Mouse (Mus musculus) hindbrain, embryonic 16.5 days (tissue): ENCODE measurements around the gene Grin3b. TPM values are rescaled to one million over a fixed set of nuclear protein-coding genes. Genes with fewer than 3 reads are reported as not detected.

Experiments used
- ATAC-seq: fragments of 200-750 bp; cut with Nextera tagmentation; 2 replicates; pipeline ENCODE4 v1.8.0; 2017; ENCODE audit warnings: moderate TSS enrichment, moderate library complexity
- H3K27ac ChIP-seq: fragments of 300-500 bp; sonication (generic); 2 replicates; pipeline ENCODE4 v1.5.1; 2014; ENCODE audit warnings: low read depth, mild to moderate bottlenecking, control low read depth, low read length, moderate library complexity
- H3K27me3 ChIP-seq: fragments of 300-500 bp; sonication (generic); replicated peaks from 2 replicates; pipeline ENCODE4 v1.6.1; 2014; ENCODE audit warnings: low read length; ENCODE audit not compliant: control insufficient read depth, insufficient read depth
- H3K36me3 ChIP-seq: fragments of 300-500 bp; sonication (generic); 2 replicates; pipeline ENCODE4 v1.6.1; 2014; ENCODE audit warnings: mild to moderate bottlenecking, low read length, moderate library complexity, mixed read lengths; ENCODE audit not compliant: control insufficient read depth, insufficient read depth
- H3K4me1 ChIP-seq: fragments of 300-500 bp; sonication (generic); 2 replicates; pipeline ENCODE4 v1.6.1; 2014; ENCODE audit warnings: low read depth, low read length; ENCODE audit not compliant: control insufficient read depth, insufficient read depth
- H3K4me2 ChIP-seq: fragments of 300-500 bp; sonication (generic); 2 replicates; pipeline ENCODE4 v1.6.1; 2014; ENCODE audit warnings: mild to moderate bottlenecking, low read length, control low read depth, moderate library complexity
- H3K4me3 ChIP-seq: fragments of 300-500 bp; sonication (generic); 2 replicates; pipeline ENCODE4 v1.5.1; 2014; ENCODE audit warnings: mild to moderate bottlenecking, low read length, control low read depth, moderate library complexity
- H3K9ac ChIP-seq: fragments of 300-500 bp; sonication (generic); 2 replicates; pipeline ENCODE4 v1.6.1; 2014; ENCODE audit warnings: low read depth, mild to moderate bottlenecking, control low read depth, low read length, moderate library complexity
- H3K9me3 ChIP-seq: fragments of 300-500 bp; sonication (generic); 2 replicates; pipeline ENCODE4 v1.6.1; 2014; ENCODE audit warnings: mild to moderate bottlenecking, low read length, moderate library complexity; ENCODE audit not compliant: control insufficient read depth
- whole genome bisulfite sequencing: fragments of 180-500 bp; shearing (Covaris S2); extraction: QIAGEN DNeasy Blood & Tissue Kit; methylation state at CpG from one replicate; pipeline ENCODE4 v1.1.7; 2014; 5-methylcytosine and 5-hydroxymethylcytosine counted together
- polyA plus RNA-seq: library from polyadenylated mRNA; unstranded; fragments of >200 nt; fragmentation: Nextera tagmentation; extraction: Ambion mirVana; gene quantifications from 2 replicates; pipeline ENCODE4 v1.2.1, GENCODE M21; 2015

Gene Grin3b
- polyA plus RNA-seq, 1 experiment from 2014 or later = 0.46 TPM

- no peaks in the 10 kb centered on the region for H3K4me1 ChIP-seq
- ATAC-seq = no peak
- no peaks in the 10 kb centered on the region for H3K9me3 ChIP-seq
- no peaks in the 10 kb centered on the region for H3K27me3 ChIP-seq
- 62% methylated on average over 12 of the region's 12 CpGs for WGBS
- H3K4me3 ChIP-seq = no peak overlapping the region
- H3K36me3 ChIP-seq = no peaks in the 10 kb centered on the region
- H3K27ac ChIP-seq = no peak overlapping the region
- no peak overlapping the region for H3K4me2 ChIP-seq
- H3K9ac ChIP-seq = no peak overlapping the region
These were observed 55.4 kb downstream of the Grin3b start for GRCm38 (mm10) chr10:80025889-80026288.

Other genes with a start within 250 kb of the Grin3b start
- 37.1 and 50.6 TPM in 2 replicates for gene Polrmt, start 224.1 kb upstream of the Grin3b start, polyA plus RNA-seq
- 1.9 and 3.1 TPM in 2 replicates for gene Fgf22, start 215.6 kb upstream of the Grin3b start, polyA plus RNA-seq
- gene Rnf126, start 203.8 kb upstream of the Grin3b start, polyA plus RNA-seq = 74.2 and 101 TPM in 2 replicates
- 2.6 and 3.0 TPM in 2 replicates for gene Fstl3, start 193.4 kb upstream of the Grin3b start, polyA plus RNA-seq
- 0.31 TPM in 1 of 2 replicates, not detected in the other for gene Prss57, start 179.8 kb upstream of the Grin3b start, polyA plus RNA-seq
- gene Palm, start 177.1 kb upstream of the Grin3b start, polyA plus RNA-seq = 297 and 309 TPM in 2 replicates
- gene Misp, start 149.7 kb upstream of the Grin3b start, polyA plus RNA-seq = 0.46 and 0.59 TPM in 2 replicates
- gene Ptbp1, start 116.3 kb upstream of the Grin3b start, polyA plus RNA-seq = 61.2 and 79.2 TPM in 2 replicates
- 10.4 and 11.2 TPM in 2 replicates for gene Prtn3, start 96.2 kb upstream of the Grin3b start, polyA plus RNA-seq
- 387 and 426 TPM in 2 replicates for gene Plppr3, start 96.1 kb upstream of the Grin3b start, polyA plus RNA-seq
- gene Elane, start 84.5 kb upstream of the Grin3b start, polyA plus RNA-seq = 0.26 and 0.32 TPM in 2 replicates
- not detected in 2 replicates for gene Cfd, start 79.9 kb upstream of the Grin3b start, polyA plus RNA-seq
- gene Med16, start 61.8 kb upstream of the Grin3b start, polyA plus RNA-seq = 48.2 and 53.8 TPM in 2 replicates
- gene Gm26602, start 59.9 kb upstream of the Grin3b start, polyA plus RNA-seq = 1.4 and 18.3 TPM in 2 replicates
- gene Kiss1r, start 53.7 kb upstream of the Grin3b start, polyA plus RNA-seq = 3.1 and 3.7 TPM in 2 replicates
- gene R3hdm4, start 49.5 kb upstream of the Grin3b start, polyA plus RNA-seq = 293 and 300 TPM in 2 replicates
- gene Arid3a, start 43.7 kb upstream of the Grin3b start, polyA plus RNA-seq = 1.6 and 1.7 TPM in 2 replicates
- gene Wdr18, start 10.6 kb upstream of the Grin3b start, polyA plus RNA-seq = 97.7 and 102 TPM in 2 replicates
- 11.7 and 17.4 TPM in 2 replicates for gene Tmem259, start 13.6 kb downstream of the Grin3b start, polyA plus RNA-seq
- 30.5 and 38.9 TPM in 2 replicates for gene Cnn2, start 17.9 kb downstream of the Grin3b start, polyA plus RNA-seq
- gene Abca7, start 25.8 kb downstream of the Grin3b start, polyA plus RNA-seq = 4.2 and 5.1 TPM in 2 replicates
- gene Arhgap45, start 45.9 kb downstream of the Grin3b start, polyA plus RNA-seq = 1.7 and 2.2 TPM in 2 replicates
- 141 and 143 TPM in 2 replicates for gene Polr2e, start 69.1 kb downstream of the Grin3b start, polyA plus RNA-seq
- gene Gpx4, start 76.5 kb downstream of the Grin3b start, polyA plus RNA-seq = 601 and 643 TPM in 2 replicates
- 10.3 and 13.0 TPM in 2 replicates for gene Sbno2, start 134.9 kb downstream of the Grin3b start, polyA plus RNA-seq
- gene Stk11, start 145.1 kb downstream of the Grin3b start, polyA plus RNA-seq = 17.7 and 18.3 TPM in 2 replicates
- 554 and 581 TPM in 2 replicates for gene Atp5d, start 167.9 kb downstream of the Grin3b start, polyA plus RNA-seq
- gene Cbarp, start 170.1 kb downstream of the Grin3b start, polyA plus RNA-seq = 98.8 and 130 TPM in 2 replicates
- 16.0 and 16.1 TPM in 2 replicates for gene Midn, start 177.6 kb downstream of the Grin3b start, polyA plus RNA-seq
- 288 and 311 TPM in 2 replicates for gene Cirbp, start 195.3 kb downstream of the Grin3b start, polyA plus RNA-seq
- gene 1600002K03Rik, start 202.2 kb downstream of the Grin3b start, polyA plus RNA-seq = 9.4 and 10.1 TPM in 2 replicates
- gene Efna2, start 208.8 kb downstream of the Grin3b start, polyA plus RNA-seq = 21.5 and 22.7 TPM in 2 replicates